Mouse (Mus musculus) ES-E14 (cell line): ENCODE measurements around the gene Gm32717.
"Not testable (repeated sequence)": the region's sequence is repeated elsewhere in the genome, so short reads cannot be mapped to it uniquely, and the experiment has no call there.

Experiments used
- CHD2 ChIP-seq: IDR thresholded peaks from 2 replicates; pipeline ENCODE4 v1.6.1; 2014; ENCODE audit warnings: mild to moderate bottlenecking, low read depth, low read length, inconsistent platforms
- HCFC1 ChIP-seq: IDR thresholded peaks from 2 replicates; pipeline ENCODE4 v1.6.1; 2012; ENCODE audit warnings: low read length, inconsistent platforms, borderline replicate concordance; ENCODE audit not compliant: insufficient read depth
- MAFK ChIP-seq: IDR thresholded peaks from 2 replicates; pipeline ENCODE4 v1.6.1; 2014; ENCODE audit warnings: mild to moderate bottlenecking, low read depth, low read length, inconsistent platforms; ENCODE audit not compliant: insufficient read depth

DNA sequence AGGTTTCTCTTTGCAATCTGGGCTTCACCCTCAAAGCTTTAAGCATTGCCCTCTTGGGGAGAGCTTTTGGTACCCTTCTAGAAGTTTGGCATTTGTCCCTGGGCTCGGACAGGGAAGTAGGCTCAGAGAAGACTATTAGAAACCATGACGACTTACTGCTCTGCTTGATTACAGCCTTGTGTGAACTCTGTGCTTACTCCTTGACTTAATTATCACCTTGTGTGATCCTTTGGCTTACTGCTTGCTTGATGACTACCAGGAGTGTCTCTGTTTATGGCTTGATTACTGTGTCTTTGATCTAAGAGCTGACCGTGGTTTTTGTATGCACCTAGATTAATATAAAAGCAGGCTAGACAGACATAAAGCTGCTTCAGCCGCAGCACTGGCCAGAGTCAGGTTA lies 37.5 kb upstream of the Gm32717 start:
- not testable (repeated sequence) for TF ChIP-seq HCFC1, MAFK, CHD2
